Mouse (Mus musculus): Measurements from ENCODE around the gene 6430571L13Rik. TPM values are rescaled to one million over a fixed set of nuclear protein-coding genes. Genes with fewer than 3 reads are reported as not detected.

Gene 6430571L13Rik
- total and polyA plus RNA-seq, 3 experiments = 0.35 TPM; not detected in 1

GRCm38 (mm10) chr9:107375451-107375850, 35.0 kb downstream of the 6430571L13Rik start:
- Histone ChIP-seq H3K36me3 (ENCODE audit: control insufficient read depth in 1 of 2, insufficient read depth in 2 of 2, low read length in 2 of 2) (peaks cover 0 to 1% of the 10 kb centered on the region in 2 experiments; a peak in 2 of 4 replicates), H3K4me1 (ENCODE audit: control insufficient read depth in 1 of 2, insufficient read depth in 2 of 2, low read length in 2 of 2) (0 out of 4 replicates have a peak, but pooled peaks cover 0 to 3% of the 10 kb centered on the region in 2 experiments), H3K79me2 (ENCODE audit: control insufficient read depth, insufficient read depth, low read length, poor library complexity) (no peaks in the 10 kb centered on the region), H3K9ac (ENCODE audit: control insufficient read depth, low read depth, low read length, poor library complexity, severe bottlenecking) (no peak overlapping the region), H3K9me3 (replicated peaks; ENCODE audit: insufficient read depth, low read length) (no peaks in the 10 kb centered on the region), H3K27me3 (ENCODE audit: control insufficient read depth in 1 of 2, insufficient read depth in 2 of 2, low read length in 2 of 2) (no peaks in the 10 kb centered on the region), H3K27ac (ENCODE audit: control insufficient read depth, low read depth, low read length) (no peak overlapping the region), H3K4me3 (ENCODE audit: control insufficient read depth in 1 of 2, insufficient read depth in 1 of 2, low read depth in 2 of 2, low read length in 2 of 2) (no peak overlapping the region)
- DNase-seq (ENCODE audit: low read depth, low spot score) = no peak
- TF ChIP-seq RAD21 (IDR thresholded peaks at IDR 0.05; ENCODE audit: low read depth, low read length) (no peak), POLR2A (IDR thresholded peaks at IDR 0.05; ENCODE audit: control insufficient read depth in 1 of 2, insufficient read depth in 1 of 2, low read depth in 1 of 2, low read length in 2 of 2, poor library complexity in 1 of 2) (no peak), SMC3 (IDR thresholded peaks at IDR 0.05; ENCODE audit: low read depth, low read length) (no peak), JUND (IDR thresholded peaks at IDR 0.05; ENCODE audit: low read depth, low read length) (no peak), MEF2A (IDR thresholded peaks at IDR 0.05; ENCODE audit: extremely low read depth, insufficient replicate concordance, low read depth, low read length, poor library complexity, severe bottlenecking) (no peak), MAZ (IDR thresholded peaks at IDR 0.05; ENCODE audit: low read depth, low read length) (no peak), MXI1 (IDR thresholded peaks at IDR 0.05; ENCODE audit: low read depth, low read length) (no peak), GATA1 (IDR thresholded peaks at IDR 0.05; ENCODE audit: low read depth, low read length) (no peak)

DNA sequence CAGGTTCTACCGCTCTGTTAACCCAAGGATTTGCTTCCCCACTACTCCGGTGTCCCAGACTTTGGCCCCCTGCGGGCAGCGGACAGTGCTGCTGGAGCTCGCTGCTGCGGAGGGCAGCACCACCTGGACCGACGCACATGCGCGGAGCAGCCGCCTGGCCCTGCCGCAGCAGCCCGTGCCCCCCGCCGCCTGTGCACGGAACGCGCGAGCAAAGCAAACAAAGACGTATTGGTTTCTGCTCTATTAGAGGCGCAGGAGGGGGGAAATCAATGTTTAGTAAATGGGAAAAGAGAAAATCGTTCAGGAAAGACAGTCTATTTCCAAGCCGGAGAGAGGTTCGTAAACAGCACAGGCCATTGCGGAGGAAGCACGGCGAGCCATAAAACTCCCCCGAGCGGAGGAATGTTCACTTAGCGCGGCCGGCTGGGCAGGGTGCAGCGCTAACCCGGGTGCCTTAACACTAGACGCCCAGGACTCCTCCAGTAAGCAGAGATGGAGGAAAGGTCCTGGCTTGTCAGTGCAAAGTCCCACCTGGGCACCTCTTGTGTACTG, 37.6 kb downstream of the 6430571L13Rik start:
- Histone ChIP-seq H3K4me1 (ENCODE audit: control insufficient read depth in 1 of 2, insufficient read depth in 2 of 2, low read length in 2 of 2) (no peaks in the 10 kb centered on the region), H3K27me3 (ENCODE audit: control insufficient read depth in 1 of 2, insufficient read depth in 2 of 2, low read length in 2 of 2) (peaks cover 0 to 4% of the 10 kb centered on the region in 2 experiments; a peak in 2 of 4 replicates), H3K36me3 (ENCODE audit: control insufficient read depth in 1 of 2, insufficient read depth in 2 of 2, low read length in 2 of 2) (no peaks in the 10 kb centered on the region), H3K27ac (ENCODE audit: control insufficient read depth, low read depth, low read length) (no peak overlapping the region), H3K4me3 (ENCODE audit: control insufficient read depth in 1 of 2, insufficient read depth in 1 of 2, low read depth in 2 of 2, low read length in 2 of 2) (no peak overlapping the region), H3K79me2 (ENCODE audit: control insufficient read depth, insufficient read depth, low read length, poor library complexity) (no peaks in the 10 kb centered on the region), H3K9ac (ENCODE audit: control insufficient read depth, low read depth, low read length, poor library complexity, severe bottlenecking) (no peak overlapping the region), H3K9me3 (replicated peaks; ENCODE audit: insufficient read depth, low read length) (no peaks in the 10 kb centered on the region)
- no peak for DNase-seq (ENCODE audit: low read depth, low spot score)
- TF ChIP-seq BHLHE40 (IDR thresholded peaks at IDR 0.05; ENCODE audit: borderline replicate concordance, low read depth, low read length) = no peak
- no peak for TF ChIP-seq GABPA (IDR thresholded peaks at IDR 0.05; ENCODE audit: low read depth, low read length)
- TF ChIP-seq ZMIZ1 (IDR thresholded peaks at IDR 0.05; ENCODE audit: low read depth, low read length) = no peak
- no peak for TF ChIP-seq UBTF (IDR thresholded peaks at IDR 0.05; ENCODE audit: borderline replicate concordance, insufficient read depth, low read depth, low read length)
- TF ChIP-seq POLR2AphosphoS5 (IDR thresholded peaks at IDR 0.05; ENCODE audit: borderline replicate concordance, low read depth, low read length) = no peak
- TF ChIP-seq ZKSCAN1 (IDR thresholded peaks at IDR 0.05; ENCODE audit: low read depth, low read length) = no peak
- TF ChIP-seq MYC (IDR thresholded peaks at IDR 0.05; ENCODE audit: low read depth, low read length) = no peak
- no peak for TF ChIP-seq POLR2A (IDR thresholded peaks at IDR 0.05; ENCODE audit: control insufficient read depth in 1 of 2, insufficient read depth in 1 of 2, low read depth in 1 of 2, low read length in 2 of 2, poor library complexity in 1 of 2)
- TF ChIP-seq USF2 (IDR thresholded peaks at IDR 0.05; ENCODE audit: borderline replicate concordance in 1 of 2, insufficient read depth in 1 of 2, low read depth in 1 of 2, low read length in 2 of 2) = no peak
- TF ChIP-seq NELFE (IDR thresholded peaks at IDR 0.05; ENCODE audit: low read depth, low read length) = no peak
- no peak for TF ChIP-seq RAD21 (IDR thresholded peaks at IDR 0.05; ENCODE audit: low read depth, low read length)
